Mouse (Mus musculus) spleen, adult 2 months (tissue): Measurements from ENCODE around the gene Fdps. TPM values are rescaled to one million over a fixed set of nuclear protein-coding genes. Genes with fewer than 3 reads are reported as not detected.

Experiments used
- DNase-seq, 2 experiments: peaks; one replicate each; pipeline versions ENCODE4 v3.0.0 to v3.0.0-alpha.2; 2012 to 2021; ENCODE audit warnings: low spot score in 2 of 2, low read depth in 1 of 2
- H3K27ac ChIP-seq: fragments of 200-500 bp; 2 replicates; pipeline ENCODE4 v1.5.1; 2012; ENCODE audit warnings: low read length, inconsistent platforms; ENCODE audit not compliant: insufficient read depth
- H3K27me3 ChIP-seq: fragments of 200-500 bp; 2 replicates; pipeline ENCODE4 v1.6.1; 2012; ENCODE audit warnings: mild to moderate bottlenecking, moderate library complexity, low read length, inconsistent platforms; ENCODE audit not compliant: control insufficient read depth, insufficient read depth
- H3K36me3 ChIP-seq: fragments of 200-500 bp; 2 replicates; pipeline ENCODE4 v1.6.1; 2012; ENCODE audit warnings: mild to moderate bottlenecking, low read length, inconsistent platforms; ENCODE audit not compliant: control insufficient read depth, insufficient read depth
- H3K4me1 ChIP-seq: fragments of 200-500 bp; 2 replicates; pipeline ENCODE4 v1.6.1; 2011; ENCODE audit warnings: inconsistent platforms; ENCODE audit not compliant: control insufficient read depth, insufficient read depth, insufficient read length
- H3K4me3 ChIP-seq: fragments of 200-500 bp; 2 replicates; pipeline ENCODE4 v1.5.1; 2011; ENCODE audit warnings: mild to moderate bottlenecking, inconsistent platforms; ENCODE audit not compliant: insufficient read depth, insufficient read length; ENCODE audit errors: extremely low read depth
- CTCF ChIP-seq: fragments of 200-500 bp; IDR thresholded peaks from 2 replicates; pipeline ENCODE4 v1.5.1; 2011; ENCODE audit warnings: mild to moderate bottlenecking, inconsistent platforms; ENCODE audit not compliant: insufficient read depth, insufficient read length, insufficient replicate concordance; ENCODE audit errors: extremely low read depth
- POLR2A ChIP-seq: fragments of 200-500 bp; IDR thresholded peaks from 2 replicates; pipeline ENCODE4 v1.6.1; 2011; ENCODE audit warnings: low read depth, low read length, inconsistent platforms
- WGBS: fragments of 180-500 bp; shearing (Covaris S2); methylation state at CpG from one replicate; pipeline ENCODE4 v1.1.7; 2018; 5-methylcytosine and 5-hydroxymethylcytosine counted together
- polyA plus RNA-seq: library from polyadenylated mRNA; depleted of rRNA; stranded (reverse); fragments of >200 nt; gene quantifications from 2 replicates; pipeline ENCODE4 v1.2.3, GENCODE M21; 2012

Gene Fdps
- polyA plus RNA-seq, 1 experiment, result 25.6 TPM

GRCm38 (mm10) chr3:89103291-89103595, 1.5 kb upstream of the Fdps start:
- H3K4me3 ChIP-seq, result no peak overlapping the region
- TF ChIP-seq POLR2A, result no peak
- TF ChIP-seq CTCF, result no peak
- WGBS, result 64% methylated on average over 4 of the region's 4 CpGs
- peaks cover 4% of the 10 kb centered on the region; the same call in 1 of the 2 replicates for H3K4me1 ChIP-seq
- peaks cover 2% of the 10 kb centered on the region; the same call in 1 of the 2 replicates for H3K36me3 ChIP-seq
- no peak overlapping the region for H3K27ac ChIP-seq
- H3K27me3 ChIP-seq, result no peaks in the 10 kb centered on the region
- DNase-seq, result no peak

- H3K4me1 ChIP-seq, result peaks cover 4% of the 10 kb centered on the region; the same call in 1 of the 2 replicates
- no peak overlapping the region for H3K27ac ChIP-seq
- peaks cover 2% of the 10 kb centered on the region; the same call in 1 of the 2 replicates for H3K36me3 ChIP-seq
- no peaks in the 10 kb centered on the region for H3K27me3 ChIP-seq
- TF ChIP-seq POLR2A (no peak), CTCF (no peak)
- H3K4me3 ChIP-seq, result no peak overlapping the region
- WGBS, result 62% methylated on average over 12 of the region's 12 CpGs
- DNase-seq, result no peak
Measured at GRCm38 (mm10) chr3:89102495-89103290, 934 bp upstream of the Fdps start.

DNA sequence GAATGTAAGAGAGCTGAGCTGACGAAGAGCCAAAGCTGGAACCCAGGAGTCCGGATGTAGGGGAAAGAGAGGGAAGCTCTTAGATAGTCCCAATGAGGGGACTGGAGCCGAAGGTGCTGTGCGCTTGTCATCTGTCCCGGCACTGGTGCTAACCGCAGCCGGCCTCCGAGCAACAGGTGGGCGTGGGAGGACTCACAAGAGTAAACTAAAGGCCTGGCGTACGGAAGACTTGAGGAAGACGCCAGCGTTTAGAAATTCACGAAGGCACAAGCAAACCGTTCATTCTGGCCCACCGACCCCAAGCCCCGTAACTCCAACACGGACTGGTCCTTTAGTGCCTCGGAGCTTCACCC, 324 bp downstream of the Fdps start:
- TF ChIP-seq POLR2A, result no peak
- no peak for TF ChIP-seq CTCF
- WGBS, result under 1% methylated on average over 19 of the region's 19 CpGs
- Histone ChIP-seq H3K27me3 (no peaks in the 10 kb centered on the region), H3K4me1 (peaks cover 4% of the 10 kb centered on the region; the same call in 1 of the 2 replicates), H3K36me3 (peaks cover 5% of the 10 kb centered on the region; the same call in 1 of the 2 replicates), H3K27ac (0 out of 2 replicates have a peak overlapping the region, but pooled peaks have one; percentile 6), H3K4me3 (peak overlapping the region; percentile 84)
- no peak for DNase-seq

DNA sequence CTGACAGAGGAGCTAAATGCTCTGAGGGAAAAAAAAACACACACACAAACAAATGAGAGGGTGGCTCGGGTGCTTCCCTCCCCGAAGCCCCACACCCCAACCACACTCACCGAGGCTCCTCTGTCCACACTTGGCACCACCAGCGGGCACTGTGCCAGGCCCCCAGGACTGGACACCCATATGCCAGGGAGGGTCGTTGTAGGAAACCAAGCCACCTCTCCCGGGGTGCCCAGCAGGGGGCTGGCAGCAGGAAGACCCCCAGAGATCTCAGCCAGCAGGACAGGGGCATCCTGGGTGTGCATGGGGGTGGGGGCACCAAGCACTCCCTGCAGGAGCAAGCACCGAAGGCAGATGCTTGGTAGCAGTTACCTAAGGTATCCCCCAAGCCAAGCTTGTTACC, 948 bp downstream of the Fdps start, which contains the start of gene Gm43738:
TSS of gene Gm43738 (minus strand) at position 289 of the 400 bp plus-strand sequence.
- TF ChIP-seq POLR2A (no peak), CTCF (no peak)
- H3K27me3 ChIP-seq, result no peaks in the 10 kb centered on the region
- peaks cover 5% of the 10 kb centered on the region; the same call in 1 of the 2 replicates for H3K36me3 ChIP-seq
- no peak for DNase-seq
- H3K27ac ChIP-seq, result 0 out of 2 replicates have a peak within 1 kb of the TSS, but pooled peaks have one; percentile 6
- peak within 1 kb of the TSS; percentile 84 for H3K4me3 ChIP-seq
- H3K4me1 ChIP-seq, result peaks cover 4% of the 10 kb centered on the region; the same call in 1 of the 2 replicates
- 38% methylated on average over 7 of the region's 7 CpGs for WGBS

DNA sequence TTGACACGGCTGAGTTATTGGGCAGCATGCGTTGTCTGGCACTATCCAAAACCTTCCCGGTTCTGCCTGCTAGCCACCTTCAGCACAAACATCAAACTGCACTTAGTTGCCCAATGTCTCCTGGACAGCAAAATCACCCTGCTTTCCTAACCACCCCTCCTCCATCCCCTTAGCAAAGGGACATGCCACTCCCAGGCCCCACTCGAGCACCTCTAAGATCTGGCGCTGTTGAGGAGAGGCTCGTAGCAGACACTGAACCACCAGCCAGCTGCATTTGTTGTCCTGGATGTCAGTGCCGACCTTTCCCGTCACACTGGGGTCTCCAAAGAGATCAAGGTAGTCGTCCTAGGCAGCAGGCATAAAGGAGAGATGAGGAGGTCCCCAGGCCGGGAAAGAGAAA, 7.7 kb downstream of the Fdps start:
- TF ChIP-seq CTCF (no peak), POLR2A (no peak)
- H3K27me3 ChIP-seq, result peaks cover 6% of the 10 kb centered on the region
- no peak overlapping the region for H3K27ac ChIP-seq
- H3K4me1 ChIP-seq, result peaks cover 10% of the 10 kb centered on the region
- no peak for DNase-seq
- WGBS, result 93% methylated on average over 10 of the region's 10 CpGs
- H3K36me3 ChIP-seq, result peaks cover 7% of the 10 kb centered on the region; the same call in 1 of the 2 replicates
- H3K4me3 ChIP-seq, result no peak overlapping the region

- H3K4me3 ChIP-seq, result peak within 1 kb of the TSS; percentile 14; the same call in 1 of the 2 replicates
- peak in 1 of 2 experiments; percentile 52 for DNase-seq
- peaks cover 17% of the 10 kb centered on the region for H3K4me1 ChIP-seq
- peaks cover 6% of the 10 kb centered on the region for H3K27me3 ChIP-seq
- 12% methylated on average over 18 of the region's 18 CpGs for WGBS
- no peak within 1 kb of the TSS for H3K27ac ChIP-seq
- peaks cover 5% of the 10 kb centered on the region; the same call in 1 of the 2 replicates for H3K36me3 ChIP-seq
- TF ChIP-seq POLR2A, result no peak
- TF ChIP-seq CTCF, result no peak
Measured at GRCm38 (mm10) chr3:89093175-89093574, 8.6 kb downstream of the Fdps start, which contains the start of gene Rusc1. Gene Rusc1 (minus strand): TSS chr3:89093311.
